Mouse (Mus musculus) hindbrain, embryonic 11.5 days (tissue): Measurements from ENCODE around the gene Smox. TPM values are rescaled to one million over a fixed set of nuclear protein-coding genes. Genes with fewer than 3 reads are reported as not detected.
A peak's percentile ranks its signal among the peaks of the same experiment; 100 is the strongest.

ENCODE experiments used
- ATAC-seq: fragments of 200-750 bp; cut with Nextera tagmentation; 2 replicates; pipeline ENCODE4 v1.8.0; 2017; ENCODE audit warnings: mild to moderate bottlenecking, moderate TSS enrichment, moderate library complexity; ENCODE audit not compliant: low FRiP score
- DNase-seq: peaks from one replicate; pipeline ENCODE4 v3.0.0-alpha.2; 2015; ENCODE audit warnings: low spot score
- H3K27ac ChIP-seq: fragments of 300-500 bp; sonication (generic); 2 replicates; pipeline ENCODE4 v1.5.1; 2014; ENCODE audit warnings: mild to moderate bottlenecking, low read depth, low read length
- H3K27me3 ChIP-seq: fragments of 300-500 bp; sonication (generic); 2 replicates; pipeline ENCODE4 v1.6.1; 2014; ENCODE audit warnings: mild to moderate bottlenecking, low read length, moderate library complexity, mixed read lengths; ENCODE audit not compliant: control insufficient read depth, insufficient read depth
- H3K36me3 ChIP-seq: fragments of 300-500 bp; sonication (generic); 2 replicates; pipeline ENCODE4 v1.6.1; 2014; ENCODE audit warnings: mild to moderate bottlenecking, low read length, moderate library complexity, mixed read lengths; ENCODE audit not compliant: control insufficient read depth, insufficient read depth
- H3K4me1 ChIP-seq: fragments of 300-500 bp; sonication (generic); replicated peaks from 2 replicates; pipeline ENCODE4 v1.6.1; 2014; ENCODE audit warnings: low read length, mixed read lengths; ENCODE audit not compliant: control insufficient read depth, insufficient read depth
- H3K4me2 ChIP-seq: fragments of 300-500 bp; sonication (generic); replicated peaks from 2 replicates; pipeline ENCODE4 v1.6.1; 2014; ENCODE audit warnings: mild to moderate bottlenecking, low read depth, low read length
- H3K4me3 ChIP-seq: fragments of 300-500 bp; sonication (generic); 2 replicates; pipeline ENCODE4 v1.5.1; 2014; ENCODE audit warnings: low read depth, low read length
- H3K9ac ChIP-seq: fragments of 300-500 bp; sonication (generic); 2 replicates; pipeline ENCODE4 v1.6.1; 2014; ENCODE audit warnings: low read depth, low read length
- H3K9me3 ChIP-seq: fragments of 300-500 bp; sonication (generic); 2 replicates; pipeline ENCODE4 v1.6.1; 2016; ENCODE audit warnings: low read length; ENCODE audit not compliant: control insufficient read depth
- WGBS: fragments of 180-500 bp; shearing (Covaris S2); extraction: QIAGEN DNeasy Blood & Tissue Kit; methylation state at CpG from one replicate; pipeline ENCODE4 v1.1.7; 2014; 5-methylcytosine and 5-hydroxymethylcytosine counted together
- polyA plus RNA-seq: library from polyadenylated mRNA; unstranded; fragments of >200 nt; fragmentation: Nextera tagmentation; extraction: Ambion mirVana; gene quantifications from 2 replicates; pipeline ENCODE4 v1.2.1, GENCODE M21; 2014

Smox gene
- polyA plus RNA-seq, 1 experiment from 2014 or later: 25.6 TPM

- Histone ChIP-seq H3K27me3 (peaks cover 56% of the 10 kb centered on the region), H3K4me2 (peak overlapping the region; percentile 80), H3K9ac (no peak overlapping the region), H3K27ac (no peak overlapping the region), H3K4me1 (0 out of 2 replicates have a peak, but pooled peaks cover 2% of the 10 kb centered on the region), H3K9me3 (no peaks in the 10 kb centered on the region), H3K36me3 (no peaks in the 10 kb centered on the region), H3K4me3 (peak overlapping the region; percentile 48; the same call in 1 of the 2 replicates)
- DNase-seq (peak; percentile 46), ATAC-seq (no peak)
- WGBS: 5% methylated on average over 33 of the region's 33 CpGs
These were observed 70.1 kb downstream of the Smox start for GRCm38 (mm10) chr2:131561344-131561870.

- 0 out of 2 replicates have a peak, but pooled peaks cover 2% of the 10 kb centered on the region for H3K4me1 ChIP-seq
- peaks cover 56% of the 10 kb centered on the region for H3K27me3 ChIP-seq
- H3K9me3 ChIP-seq: no peaks in the 10 kb centered on the region
- H3K27ac ChIP-seq: no peak within 1 kb of the TSS
- ATAC-seq (peak; percentile 74), DNase-seq (peak; percentile 57)
- under 1% methylated on average over 59 of the region's 82 CpGs for WGBS
- peak within 1 kb of the TSS; percentile 80 for H3K4me2 ChIP-seq
- peak within 1 kb of the TSS; percentile 31 for H3K9ac ChIP-seq
- H3K4me3 ChIP-seq: peak within 1 kb of the TSS; percentile 48
- H3K36me3 ChIP-seq: no peaks in the 10 kb centered on the region
These were observed 70.7 kb downstream of the Smox start, which contains the start of gene Adra1d for GRCm38 (mm10) chr2:131561891-131562585. Gene Adra1d (minus strand): TSS chr2:131562283.

- peak overlapping the region; percentile 31 for H3K9ac ChIP-seq
These were observed 71.4 kb downstream of the Smox start for GRCm38 (mm10) chr2:131562586-131563122.

More at GRCm38 (mm10) chr2:131562586-131563122, 71.4 kb downstream of the Smox start:
- 1% methylated on average over 25 of the region's 30 CpGs for WGBS
- H3K4me3 ChIP-seq: peak overlapping the region; percentile 48
- no peak overlapping the region for H3K27ac ChIP-seq
- H3K27me3 ChIP-seq: peaks cover 56% of the 10 kb centered on the region
- H3K4me1 ChIP-seq: 0 out of 2 replicates have a peak, but pooled peaks cover 2% of the 10 kb centered on the region
- DNase-seq (peak; percentile 77), ATAC-seq (peak; percentile 67)
- H3K36me3 ChIP-seq: no peaks in the 10 kb centered on the region
- peak overlapping the region; percentile 80 for H3K4me2 ChIP-seq
- H3K9me3 ChIP-seq: no peaks in the 10 kb centered on the region

Other genes starting within 250 kb of the Smox start
- gene Pank2, start 229.0 kb upstream of the Smox start, polyA plus RNA-seq: 49.6 and 58.0 TPM in 2 replicates
- gene Rnf24, start 138.6 kb upstream of the Smox start, polyA plus RNA-seq: 12.0 and 13.6 TPM in 2 replicates
- 0.17 and 0.18 TPM in 2 replicates for gene Adra1d, start 70.8 kb downstream of the Smox start, polyA plus RNA-seq